Mouse (Mus musculus): ENCODE measurements around the gene Zdhhc23.

Zdhhc23 gene

DNA sequence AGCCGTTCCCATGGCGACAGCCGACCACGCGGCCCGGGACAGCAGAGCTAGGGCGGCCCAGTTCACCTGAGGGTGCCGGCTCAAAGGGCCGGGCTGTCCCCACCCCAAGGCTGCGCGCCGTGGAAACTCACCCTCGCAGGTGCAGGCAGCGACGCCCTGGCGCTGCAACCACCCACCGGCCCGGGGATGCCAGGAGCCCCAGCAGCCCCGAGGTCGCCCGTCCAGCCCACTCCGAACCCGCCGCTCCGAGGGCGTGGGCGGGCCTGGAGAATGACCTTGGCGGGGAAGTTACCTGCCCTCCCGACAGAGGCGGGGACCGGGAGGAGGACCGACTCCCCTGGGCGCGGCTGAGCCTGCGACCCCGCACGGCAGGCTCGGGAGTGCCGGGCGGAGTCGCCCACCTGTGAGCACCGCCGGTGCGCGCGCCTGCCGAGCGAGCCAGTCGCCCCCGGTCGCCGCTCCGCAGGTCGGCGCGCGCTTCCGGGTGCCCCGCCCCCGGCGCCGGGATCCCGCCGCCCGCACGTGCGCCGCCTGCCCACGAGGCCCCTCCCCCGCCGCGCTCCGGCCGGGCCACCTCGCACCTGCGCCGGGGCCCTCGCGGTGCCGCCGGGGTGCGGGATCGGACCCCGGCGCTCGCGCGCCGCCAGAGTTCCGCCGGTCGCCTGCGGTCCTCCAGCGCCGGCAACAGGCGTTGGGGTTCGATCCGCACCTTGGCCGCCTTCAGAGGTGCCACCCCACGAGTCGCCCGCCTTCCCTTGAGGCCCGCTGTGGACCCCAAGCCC lies at the start of gene Zdhhc23:
Gene Zdhhc23, minus strand, starts transcription at position 464 of the 782 bp plus-strand sequence.
- DNase-seq (ENCODE audit: low read depth, low spot score), result no peak

DNA sequence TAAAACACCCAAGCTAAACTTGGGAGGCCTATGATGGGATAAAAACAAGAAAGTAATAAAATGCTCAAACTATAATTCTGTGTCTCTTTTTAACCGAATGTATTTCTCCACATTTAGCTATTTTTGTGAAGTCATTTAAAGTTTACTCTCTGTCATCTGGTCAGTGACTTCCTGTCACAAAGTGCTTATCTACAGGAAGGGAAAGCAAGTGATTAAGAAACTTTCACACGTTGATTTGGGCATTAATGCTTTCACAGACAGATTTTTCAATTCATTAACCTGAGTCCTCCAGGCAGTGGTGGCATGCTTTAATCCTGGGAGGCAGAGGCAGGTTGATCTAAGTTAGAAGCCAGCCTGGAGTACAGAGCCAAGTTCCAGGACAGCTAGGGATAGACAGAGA lies 49.7 kb upstream of the Zdhhc23 start:
- no peak for DNase-seq (ENCODE audit: low read depth, low spot score)

DNA sequence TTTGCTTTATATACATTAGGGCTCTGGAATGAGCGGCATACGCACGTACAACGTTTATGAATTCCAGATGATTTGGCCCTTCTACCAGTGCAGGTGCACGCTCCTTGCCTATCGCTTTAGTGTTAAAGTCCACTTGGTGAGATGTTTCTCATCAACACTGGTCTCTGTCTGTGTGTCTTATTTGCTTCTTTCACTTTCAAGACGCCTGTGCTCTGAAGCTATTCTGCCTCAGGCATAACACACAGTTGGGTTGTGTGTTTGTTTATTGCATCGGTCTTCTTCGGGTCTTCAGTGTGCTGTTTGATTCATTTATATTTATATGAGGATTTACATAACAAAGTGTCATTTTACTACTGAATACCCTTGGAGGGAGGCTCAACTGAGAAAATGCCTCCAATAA lies 47.2 kb upstream of the Zdhhc23 start:
- DNase-seq (ENCODE audit: low read depth, low spot score), result no peak

DNA sequence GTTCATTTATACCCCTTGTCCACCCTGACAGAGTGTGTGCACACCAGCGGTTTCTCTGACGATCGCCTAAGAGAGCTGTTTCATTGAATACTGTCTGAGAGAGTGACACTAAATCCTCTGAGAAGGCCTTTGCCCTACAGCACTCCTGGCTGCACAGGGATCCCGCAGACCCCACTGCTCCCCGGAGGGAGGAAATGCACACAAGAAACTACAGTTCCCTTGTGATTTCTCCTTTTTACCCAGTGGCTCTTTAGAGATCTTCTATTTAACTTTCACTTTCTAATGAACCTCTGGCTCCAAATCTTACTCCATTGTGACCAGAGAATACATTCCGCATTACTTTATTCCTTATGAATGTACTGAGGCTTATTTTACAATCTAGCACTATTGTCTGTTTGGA lies 46.6 kb upstream of the Zdhhc23 start:
- no peak for DNase-seq (ENCODE audit: low read depth, low spot score)

DNA sequence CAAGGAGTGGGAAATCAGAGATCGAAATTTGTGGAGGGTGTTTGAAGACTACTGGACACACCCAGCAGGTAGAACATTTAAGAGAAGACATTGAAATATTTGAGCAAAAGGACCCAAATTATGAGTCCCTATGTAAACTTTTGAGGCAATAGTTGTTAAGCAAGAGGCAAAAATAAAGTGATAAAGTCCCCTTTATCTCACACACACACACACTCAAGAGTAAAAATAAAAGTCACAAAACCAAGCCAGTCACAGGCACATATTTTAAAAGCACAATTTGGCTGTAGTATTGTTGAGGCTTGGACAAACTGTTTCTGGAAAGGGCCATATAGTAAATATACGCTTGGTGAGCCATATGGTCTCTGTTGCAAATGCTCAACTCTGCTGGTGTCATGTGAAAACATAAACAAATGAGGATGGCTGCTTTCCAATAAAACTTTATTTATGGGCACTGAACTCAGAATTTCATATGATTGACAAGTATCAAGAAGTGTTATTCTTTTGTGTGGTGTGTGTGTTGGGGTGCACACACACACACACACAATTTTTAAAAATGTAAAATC lies 39.5 kb upstream of the Zdhhc23 start:
- no peak for DNase-seq (ENCODE audit: low read depth, low spot score)

DNA sequence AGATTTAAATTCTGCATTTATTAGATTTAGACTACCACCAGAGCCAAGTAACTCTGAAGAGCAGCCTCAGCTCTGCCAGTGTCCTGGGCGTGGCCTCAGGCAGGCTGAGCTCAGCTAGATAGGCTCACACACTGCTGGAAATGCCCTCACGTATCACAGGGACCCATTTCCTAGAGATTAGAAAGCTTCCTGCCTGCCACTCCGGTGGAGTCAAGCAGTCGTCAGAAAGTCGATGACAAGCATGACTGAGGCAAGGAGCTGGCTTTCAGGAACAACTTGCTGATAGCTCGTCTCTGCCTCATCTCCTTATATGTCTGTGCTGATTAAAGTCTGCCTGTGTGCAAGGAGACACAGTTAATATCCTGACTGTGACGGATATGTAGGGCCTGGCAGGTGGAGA lies 38.8 kb upstream of the Zdhhc23 start:
- no peak for DNase-seq (ENCODE audit: low read depth, low spot score)

DNA sequence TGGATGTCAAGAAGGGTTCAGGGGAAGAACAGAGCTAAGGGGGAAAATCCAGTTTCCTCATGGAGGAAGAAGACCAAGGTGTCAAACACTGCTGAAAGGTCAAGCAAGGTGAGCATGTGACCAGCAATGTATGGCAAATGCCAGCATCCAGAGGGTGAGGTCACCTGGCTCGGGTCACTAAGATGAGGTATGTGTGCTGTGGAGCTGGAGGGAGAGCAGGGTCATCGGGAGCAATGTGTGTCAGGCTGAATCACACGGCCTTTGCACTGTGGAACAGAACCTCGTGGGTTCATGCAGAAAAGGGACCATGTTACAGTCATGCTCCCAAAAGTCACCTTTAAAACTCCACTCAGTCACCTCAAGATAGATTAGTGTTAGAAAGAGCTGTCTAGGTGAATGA lies 38.1 kb upstream of the Zdhhc23 start:
- DNase-seq (ENCODE audit: low read depth, low spot score), result no peak

DNA sequence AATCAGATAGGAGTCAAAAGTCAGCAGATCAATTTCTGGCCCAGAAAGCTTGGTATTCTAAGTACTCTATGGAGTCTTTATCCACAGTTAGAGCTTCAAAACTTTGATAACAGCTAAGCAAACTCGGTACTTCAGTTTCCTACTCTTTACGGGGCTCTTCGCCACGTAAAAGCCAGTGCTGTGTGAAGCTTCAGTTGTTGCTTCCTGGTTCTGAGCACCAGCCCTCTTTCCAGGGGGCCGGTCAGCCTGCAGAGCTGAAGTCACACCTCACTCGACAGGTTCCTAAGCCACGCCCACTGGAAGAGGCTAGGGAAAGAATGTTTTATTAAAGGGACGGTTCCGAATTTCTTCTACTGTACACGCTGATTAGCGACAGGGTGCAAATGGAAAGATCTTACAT lies 36.6 kb upstream of the Zdhhc23 start:
- no peak for DNase-seq (ENCODE audit: low read depth, low spot score)

DNA sequence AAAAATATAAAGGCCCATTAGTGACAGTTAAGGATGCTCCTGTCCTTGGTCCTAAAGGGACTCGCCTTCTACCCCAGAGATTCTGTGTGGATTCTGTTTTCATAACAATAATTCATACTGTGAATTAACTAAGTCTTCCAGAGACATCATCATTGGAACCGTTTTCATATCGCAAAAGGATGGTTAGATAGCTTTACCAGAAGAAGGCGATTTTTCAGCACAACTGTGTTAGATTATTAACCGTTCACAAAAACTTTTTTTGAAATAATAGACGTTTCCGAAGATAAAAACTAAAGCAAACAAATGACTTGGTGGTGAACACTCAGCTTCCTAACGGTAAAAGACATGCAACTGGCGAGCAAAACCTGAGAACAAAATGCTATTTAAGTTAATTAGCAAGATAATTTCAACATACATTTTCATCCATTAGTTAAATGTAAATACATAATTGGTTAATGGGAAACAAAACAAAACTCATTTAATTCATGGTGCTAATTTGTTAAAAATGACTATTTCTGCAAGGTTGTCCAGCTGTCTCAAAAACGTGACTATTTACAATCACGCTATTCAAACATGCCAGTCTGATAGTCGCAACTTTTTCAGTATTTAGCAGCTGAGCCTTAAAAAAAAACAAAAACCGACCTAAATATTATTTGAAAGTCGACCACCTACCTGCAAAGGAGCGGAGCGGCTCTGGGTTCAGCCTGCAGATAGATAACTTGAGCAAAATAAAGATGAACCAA lies 36.0 kb upstream of the Zdhhc23 start:
- DNase-seq (ENCODE audit: low read depth, low spot score), result no peak

DNA sequence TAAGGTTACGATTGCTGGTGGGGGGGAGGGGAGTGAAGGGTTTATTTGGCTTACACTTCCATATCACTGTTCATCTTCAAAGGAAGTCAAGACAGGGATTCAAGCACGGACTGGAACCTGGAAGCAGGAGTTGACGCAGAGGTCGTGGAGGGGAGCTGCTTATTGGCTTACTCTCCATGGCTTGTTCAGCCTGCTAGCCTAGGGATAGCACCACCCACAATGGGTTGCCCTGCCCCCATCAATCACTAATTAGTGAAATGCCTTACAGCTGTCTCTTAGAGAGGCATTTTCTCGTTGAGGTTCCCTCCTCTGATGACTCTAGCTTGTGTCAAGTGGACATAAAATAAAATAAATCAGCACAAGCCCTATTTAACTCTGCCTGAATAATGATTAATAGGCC lies 31.4 kb upstream of the Zdhhc23 start:
- no peak for DNase-seq (ENCODE audit: low read depth, low spot score)

DNA sequence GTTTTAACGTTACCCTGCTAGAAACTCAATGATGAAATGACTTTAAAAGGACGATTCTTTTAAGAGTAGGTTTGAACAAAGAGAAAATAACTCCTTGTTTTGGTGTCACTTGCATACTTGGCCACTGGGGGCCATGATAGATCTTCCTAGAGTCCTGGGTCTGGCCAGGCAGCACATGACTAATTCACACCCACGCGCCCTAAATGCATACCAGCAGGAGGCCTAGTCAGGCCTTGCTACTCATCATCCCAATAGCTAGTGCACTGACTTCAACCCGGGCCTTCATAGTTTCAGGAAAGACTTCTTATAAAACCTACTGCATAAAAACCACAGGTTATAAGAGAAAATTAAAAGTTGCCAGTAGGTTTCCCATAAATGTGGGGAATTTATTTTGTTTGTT lies 22.5 kb upstream of the Zdhhc23 start:
- peak; percentile 96 for DNase-seq (ENCODE audit: low read depth, low spot score)

DNA sequence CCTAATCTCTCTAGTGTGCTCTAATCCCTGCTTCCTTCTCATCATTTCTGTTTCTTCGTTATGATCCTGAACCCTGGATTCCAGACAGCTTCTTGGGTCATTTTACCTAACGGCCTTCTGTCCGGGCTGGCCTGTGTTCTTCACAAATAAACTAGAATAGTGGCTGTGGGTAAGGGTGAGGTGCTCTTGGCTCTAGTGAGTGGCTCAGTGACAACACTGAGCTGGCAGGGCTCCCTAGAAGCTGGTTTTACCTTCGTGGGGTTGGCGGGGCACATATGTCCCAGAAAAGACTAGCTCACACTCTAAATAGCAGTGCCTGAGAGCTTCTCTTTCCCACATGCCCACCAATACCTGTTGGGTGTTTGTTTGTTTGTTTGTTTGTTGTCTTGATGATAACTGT lies 19.9 kb upstream of the Zdhhc23 start:
- no peak for DNase-seq (ENCODE audit: low read depth, low spot score)

DNA sequence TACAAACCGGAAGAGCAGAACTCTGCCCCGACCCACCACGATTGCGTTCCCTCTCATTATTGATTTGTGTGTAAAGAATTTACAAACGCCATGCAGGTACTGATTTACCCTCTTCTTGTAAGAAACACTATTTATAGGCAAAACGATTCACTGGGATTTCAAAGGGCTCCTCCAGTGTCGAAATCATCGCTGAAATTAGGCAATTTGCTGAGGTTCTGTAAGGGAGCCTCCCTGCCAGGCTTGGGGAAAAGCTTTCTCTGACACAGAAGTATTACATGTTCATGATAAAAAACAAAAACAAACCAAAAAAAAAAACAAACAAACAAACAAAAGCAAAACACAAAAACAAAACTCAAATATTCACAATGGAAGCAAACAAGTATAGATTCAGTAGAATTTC lies 19.5 kb upstream of the Zdhhc23 start:
- no peak for DNase-seq (ENCODE audit: low read depth, low spot score)

DNA sequence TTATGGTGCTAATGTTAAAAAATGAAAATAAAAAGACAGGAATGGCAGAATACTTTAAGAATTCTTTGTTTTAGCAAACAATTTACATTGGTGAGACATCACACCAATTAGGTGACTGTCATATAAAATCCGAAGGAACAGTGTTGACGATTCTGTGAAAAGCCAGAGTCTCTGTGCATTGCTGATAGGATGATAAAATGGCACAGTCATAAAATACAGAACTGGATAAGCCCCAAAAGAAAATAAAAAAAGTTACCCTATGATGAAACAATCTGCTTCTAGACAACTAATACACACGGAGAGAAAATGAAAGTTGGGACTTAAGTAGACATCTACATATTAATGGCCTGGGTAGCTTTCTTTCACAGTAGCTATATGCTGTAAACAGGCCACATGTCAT lies 15.0 kb upstream of the Zdhhc23 start:
- DNase-seq (ENCODE audit: low read depth, low spot score), result no peak

DNA sequence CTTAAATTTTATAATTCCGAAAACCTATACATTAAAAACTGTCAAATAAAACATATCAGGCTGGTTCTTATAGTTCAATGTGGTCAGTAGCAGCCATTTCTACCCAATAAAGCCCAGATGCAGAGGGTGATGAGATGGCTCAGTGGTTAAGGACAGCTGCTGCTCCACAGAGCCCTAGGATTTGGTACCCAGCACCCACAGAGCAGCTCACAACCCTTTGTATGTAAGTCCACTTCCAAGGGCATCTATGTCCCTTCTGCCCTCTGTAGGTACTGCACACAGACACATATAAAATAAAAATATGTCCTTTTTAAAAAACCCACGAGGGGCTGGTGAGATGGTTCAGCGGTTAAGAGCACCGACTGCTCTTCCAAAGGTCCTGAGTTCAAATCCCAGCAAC lies 6.7 kb upstream of the Zdhhc23 start:
- no peak for DNase-seq (ENCODE audit: low read depth, low spot score)

DNA sequence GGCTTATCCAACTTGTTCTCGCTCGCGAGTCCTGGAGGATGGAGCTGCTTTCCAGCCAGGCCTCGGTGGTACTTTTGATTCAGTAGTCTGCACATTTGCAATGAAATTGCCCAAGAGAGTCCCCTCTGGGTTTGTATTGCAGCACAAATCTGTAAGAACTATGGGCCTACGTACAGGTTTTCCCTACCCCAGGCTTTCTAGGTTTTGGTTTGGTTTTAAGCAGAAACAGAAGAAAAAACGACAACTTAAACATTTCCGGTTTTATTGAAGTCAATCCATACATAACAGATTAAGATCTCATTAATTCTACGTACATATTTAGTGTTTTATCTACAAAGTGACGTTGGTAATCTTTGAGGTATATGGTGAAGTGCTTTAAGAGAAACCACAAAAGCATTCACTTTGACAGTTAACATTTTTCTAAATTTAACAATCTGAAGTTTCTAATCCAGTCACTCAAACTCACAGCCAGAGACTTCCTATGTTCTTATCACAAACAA lies 569 bp upstream of the Zdhhc23 start:
- DNase-seq (ENCODE audit: low read depth, low spot score), result no peak

DNA sequence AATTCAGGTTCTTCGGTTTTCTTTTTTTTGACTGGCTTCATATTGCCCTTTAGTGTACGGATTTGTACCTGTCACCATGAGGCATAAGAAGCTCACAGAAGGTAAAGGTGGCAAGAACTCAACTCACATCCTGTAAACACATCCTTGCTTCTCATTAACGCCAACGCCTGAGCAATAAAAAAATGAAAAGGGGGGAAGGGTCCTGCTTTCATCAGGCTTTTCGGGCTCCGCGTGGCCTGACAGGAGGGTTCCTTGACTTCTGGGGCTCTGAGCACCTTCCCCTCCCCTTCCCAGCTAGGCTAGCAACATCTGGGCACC lies 622 bp downstream of the Zdhhc23 start:
- DNase-seq (ENCODE audit: low read depth, low spot score), result no peak

DNA sequence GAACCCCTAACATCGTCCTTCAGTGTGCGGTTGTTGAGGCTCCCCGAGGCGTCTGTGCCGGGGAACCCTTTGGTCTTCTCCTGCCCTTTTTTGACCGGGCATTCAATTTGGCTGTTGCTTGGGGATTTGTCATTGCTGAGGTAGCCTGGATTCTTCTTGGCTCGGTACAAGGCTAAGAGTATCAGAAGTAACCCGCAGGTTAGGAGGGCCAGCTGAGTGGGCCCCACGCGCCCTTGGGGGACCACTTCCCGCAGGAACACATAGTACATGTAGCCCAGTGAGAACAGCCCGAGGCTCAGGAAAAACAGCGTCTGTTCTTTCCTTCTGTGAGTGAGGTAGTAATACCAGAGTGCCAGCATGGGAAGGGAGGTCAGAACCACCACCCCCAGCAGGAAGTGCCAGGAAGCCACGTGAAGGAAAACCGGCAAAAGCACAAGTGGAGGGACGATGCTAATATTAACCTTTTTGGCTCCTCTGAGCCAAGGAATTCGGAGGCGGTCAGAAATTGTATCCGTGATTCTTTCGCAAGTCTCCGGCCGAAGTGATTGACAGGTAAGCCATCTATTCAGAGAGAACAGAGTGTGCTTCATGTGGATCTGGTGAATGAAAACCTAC lies 5.9 kb downstream of the Zdhhc23 start:
- DNase-seq (ENCODE audit: low read depth, low spot score), result no peak

DNA sequence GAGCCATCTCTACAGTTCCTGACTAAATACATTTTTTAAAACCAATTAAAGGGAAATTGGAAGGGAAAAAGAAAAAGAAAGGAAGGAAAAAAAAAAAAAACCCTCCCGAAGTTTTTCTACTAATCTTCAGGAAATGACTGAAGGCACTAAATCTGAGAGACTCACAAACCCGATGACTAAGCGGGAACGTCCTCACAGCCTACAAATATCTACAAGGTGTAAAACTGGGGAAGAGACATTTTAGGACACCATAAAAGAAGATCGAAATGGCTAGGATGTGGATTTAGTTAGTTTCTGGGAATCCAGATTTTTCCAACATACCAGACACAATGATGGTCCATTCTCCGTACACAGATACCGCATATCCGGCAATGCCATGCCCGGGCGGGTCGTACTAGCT lies 6.4 kb downstream of the Zdhhc23 start:
- no peak for DNase-seq (ENCODE audit: low read depth, low spot score)

DNA sequence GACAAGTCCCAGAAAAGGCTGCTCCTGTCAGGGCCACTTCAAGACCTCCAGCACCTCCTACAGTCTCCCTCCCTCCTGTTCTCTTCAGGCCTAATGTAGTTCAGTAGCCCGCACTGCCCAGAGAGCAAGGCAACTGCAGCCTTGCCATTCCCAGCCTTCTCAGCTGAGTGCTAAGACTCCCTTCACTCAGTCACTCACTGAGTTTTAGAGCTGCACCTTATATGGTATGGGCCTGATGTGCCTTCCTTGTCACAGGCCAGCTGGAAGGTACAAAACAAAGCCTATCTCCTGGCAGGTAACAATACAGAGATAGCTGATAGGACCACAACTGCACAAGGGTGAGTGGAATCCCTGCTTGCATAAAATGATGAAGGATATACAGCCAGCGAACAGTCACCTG lies 7.2 kb downstream of the Zdhhc23 start:
- no peak for DNase-seq (ENCODE audit: low read depth, low spot score)

DNA sequence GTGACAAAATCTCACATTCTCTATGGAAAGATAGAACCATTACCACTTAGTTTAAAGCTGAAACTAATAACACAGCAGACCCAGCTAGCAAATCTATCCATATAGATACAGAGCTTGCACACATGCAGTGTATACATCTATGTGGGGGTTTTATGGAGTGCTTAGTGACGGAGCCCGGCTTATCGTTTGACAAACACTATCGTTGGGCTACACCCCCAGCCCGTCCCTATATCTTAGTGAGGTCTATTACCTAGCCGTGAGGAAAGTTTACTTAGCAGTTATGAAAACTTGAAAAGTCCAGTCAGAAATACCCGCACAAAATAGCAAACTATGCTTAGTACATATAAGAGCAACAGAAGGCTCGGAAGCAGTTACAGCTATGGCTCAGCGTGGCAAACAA lies 7.8 kb downstream of the Zdhhc23 start:
- DNase-seq (ENCODE audit: low read depth, low spot score), result no peak

DNA sequence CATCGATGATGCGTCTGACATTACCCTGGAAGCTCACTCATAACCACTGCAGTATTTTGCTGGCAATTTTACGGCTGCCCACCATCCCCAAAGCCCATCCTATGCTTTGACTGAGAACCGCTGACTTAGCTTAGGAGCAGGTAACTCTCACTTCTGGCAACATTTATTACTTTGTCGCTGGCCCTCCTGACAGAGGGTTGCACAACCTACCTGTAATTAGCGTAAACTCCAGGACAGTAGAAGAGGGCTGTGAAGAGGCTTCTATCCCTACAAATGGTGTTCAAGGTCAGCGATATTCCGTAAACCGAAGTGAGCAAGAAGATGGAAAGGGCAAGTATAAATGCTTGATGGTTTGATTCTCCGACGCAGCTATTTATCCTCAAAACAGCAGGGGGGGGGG lies 8.4 kb downstream of the Zdhhc23 start:
- no peak for DNase-seq (ENCODE audit: low read depth, low spot score)

DNA sequence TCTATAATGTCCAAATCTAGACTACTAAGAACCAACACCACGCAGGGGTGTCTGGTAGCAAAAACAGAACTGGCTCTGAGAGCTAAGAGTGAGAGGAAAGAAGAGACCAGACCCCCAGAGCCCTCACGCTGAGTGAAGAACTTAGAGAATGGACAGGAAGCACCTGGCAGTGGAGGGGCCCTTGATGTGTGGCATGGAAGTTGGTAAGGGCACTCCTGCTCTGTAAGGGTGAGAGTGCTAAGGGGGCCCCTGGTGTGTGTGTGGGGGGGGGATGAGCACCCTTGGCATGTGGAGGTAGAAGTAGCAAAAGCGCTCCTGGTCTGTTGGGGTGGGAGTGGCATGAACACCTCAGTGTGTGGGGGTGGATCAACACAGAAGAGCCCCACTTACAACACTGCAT lies 9.2 kb downstream of the Zdhhc23 start:
- no peak for DNase-seq (ENCODE audit: low read depth, low spot score)

Measured in 3T3-L1 (cell line).